Mouse (Mus musculus) forebrain, embryonic 14.5 days (tissue): ENCODE data around the gene Sntb2. TPM values are rescaled to one million over a fixed set of nuclear protein-coding genes. Genes with fewer than 3 reads are reported as not detected.

Experiments used
- polyA plus RNA-seq: library from polyadenylated mRNA; unstranded; fragments of >200 nt; fragmentation: Nextera tagmentation; extraction: Ambion mirVana; gene quantifications from 2 replicates; pipeline ENCODE4 v1.2.1, GENCODE M21; 2014

Gene Sntb2
- polyA plus RNA-seq, 1 experiment from 2014 or later = 2.3 TPM

Other genes starting within 250 kb of the Sntb2 start
- 1.4 and 1.8 TPM in 2 replicates for gene Has3, start 65.5 kb upstream of the Sntb2 start, polyA plus RNA-seq
- gene Utp4, start 42.1 kb upstream of the Sntb2 start, polyA plus RNA-seq = 52.7 and 55.2 TPM in 2 replicates
- gene Vps4a, start 95.5 kb downstream of the Sntb2 start, polyA plus RNA-seq = 131 and 153 TPM in 2 replicates
- 21.7 and 26.8 TPM in 2 replicates for gene Pdf, start 112.9 kb downstream of the Sntb2 start, polyA plus RNA-seq
- gene Cog8, start 120.9 kb downstream of the Sntb2 start, polyA plus RNA-seq = 34.2 and 41.4 TPM in 2 replicates
- gene Nip7, start 121.1 kb downstream of the Sntb2 start, polyA plus RNA-seq = 97.0 and 106 TPM in 2 replicates
- gene Tmed6, start 129.9 kb downstream of the Sntb2 start, polyA plus RNA-seq = not detected in 2 replicates
- gene Terf2, start 160.8 kb downstream of the Sntb2 start, polyA plus RNA-seq = 19.2 and 19.9 TPM in 2 replicates
- gene Cyb5b, start 214.9 kb downstream of the Sntb2 start, polyA plus RNA-seq = 108 and 118 TPM in 2 replicates